Mouse (Mus musculus) forebrain, embryonic 12.5 days (tissue): ENCODE measurements around the gene Ap5m1. TPM values are rescaled to one million over a fixed set of nuclear protein-coding genes. Genes with fewer than 3 reads are reported as not detected.
A peak's percentile ranks its signal among the peaks of the same experiment; 100 is the strongest.
"Not testable (repeated sequence)": the region's sequence is repeated elsewhere in the genome, so short reads cannot be mapped to it uniquely, and the experiment has no call there.

ENCODE experiments used
- ATAC-seq: fragments of 200-750 bp; cut with Nextera tagmentation; 2 replicates; pipeline ENCODE4 v1.8.0; 2017; ENCODE audit warnings: moderate TSS enrichment; ENCODE audit not compliant: low FRiP score
- H3K27ac ChIP-seq: fragments of 300-500 bp; sonication (generic); 2 replicates; pipeline ENCODE4 v1.5.1; 2016; ENCODE audit warnings: mild to moderate bottlenecking
- H3K27me3 ChIP-seq: fragments of 300-500 bp; sonication (generic); 2 replicates; pipeline ENCODE4 v1.6.1; 2016; ENCODE audit warnings: mild to moderate bottlenecking
- H3K36me3 ChIP-seq: fragments of 300-500 bp; sonication (generic); replicated peaks from 2 replicates; pipeline ENCODE4 v1.6.1; 2016; ENCODE audit warnings: mild to moderate bottlenecking
- H3K4me1 ChIP-seq: fragments of 300-500 bp; sonication (generic); 2 replicates; pipeline ENCODE4 v1.6.1; 2016
- H3K4me2 ChIP-seq: fragments of 300-500 bp; sonication (generic); 2 replicates; pipeline ENCODE4 v1.6.1; 2016; ENCODE audit warnings: mild to moderate bottlenecking, moderate library complexity
- H3K4me3 ChIP-seq: fragments of 300-500 bp; sonication (generic); replicated peaks from 2 replicates; pipeline ENCODE4 v1.5.1; 2016; ENCODE audit warnings: mild to moderate bottlenecking
- H3K9ac ChIP-seq: fragments of 300-500 bp; sonication (generic); 2 replicates; pipeline ENCODE4 v1.6.1; 2016; ENCODE audit warnings: mild to moderate bottlenecking
- H3K9me3 ChIP-seq: fragments of 300-500 bp; sonication (generic); 2 replicates; pipeline ENCODE4 v1.6.1; 2016
- WGBS: fragments of 180-500 bp; shearing (Covaris S2); methylation state at CpG from one replicate; pipeline ENCODE4 v1.1.7; 2016; 5-methylcytosine and 5-hydroxymethylcytosine counted together
- polyA plus RNA-seq: library from polyadenylated mRNA; unstranded; fragments of >200 nt; fragmentation: Nextera tagmentation; extraction: Ambion mirVana; gene quantifications from 2 replicates; pipeline ENCODE4 v1.2.1, GENCODE M21; 2016

Ap5m1 gene
- polyA plus RNA-seq, 1 experiment from 2014 or later: 33.4 TPM

DNA sequence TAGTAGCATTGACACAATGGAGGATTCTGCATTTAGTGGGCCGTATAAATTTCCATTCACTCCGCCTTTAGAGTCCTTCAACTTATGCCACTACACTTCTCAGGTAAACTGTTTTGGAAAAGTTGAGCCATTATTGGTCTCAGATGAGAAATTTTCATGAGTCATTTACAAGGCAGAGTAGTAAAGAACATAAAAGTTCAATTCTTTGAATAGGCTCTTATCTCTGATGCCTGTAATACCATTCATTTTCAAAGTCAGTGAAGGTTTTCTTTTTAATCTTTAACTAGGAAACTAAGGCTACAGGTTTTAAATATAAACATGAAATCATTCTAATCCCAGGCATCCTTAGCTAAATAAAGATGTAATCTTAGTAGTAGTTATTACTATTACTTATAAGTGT, 12.9 kb downstream of the Ap5m1 start:
- Histone ChIP-seq H3K4me2 (no peak overlapping the region), H3K36me3 (peaks cover 16% of the 10 kb centered on the region), H3K27ac (no peak overlapping the region), H3K9me3 (no peaks in the 10 kb centered on the region), H3K4me3 (no peak overlapping the region), H3K27me3 (no peaks in the 10 kb centered on the region), H3K4me1 (no peaks in the 10 kb centered on the region), H3K9ac (no peak overlapping the region)
- no peak for ATAC-seq
- WGBS: 95% methylated on average over 2 of the region's 2 CpGs

DNA sequence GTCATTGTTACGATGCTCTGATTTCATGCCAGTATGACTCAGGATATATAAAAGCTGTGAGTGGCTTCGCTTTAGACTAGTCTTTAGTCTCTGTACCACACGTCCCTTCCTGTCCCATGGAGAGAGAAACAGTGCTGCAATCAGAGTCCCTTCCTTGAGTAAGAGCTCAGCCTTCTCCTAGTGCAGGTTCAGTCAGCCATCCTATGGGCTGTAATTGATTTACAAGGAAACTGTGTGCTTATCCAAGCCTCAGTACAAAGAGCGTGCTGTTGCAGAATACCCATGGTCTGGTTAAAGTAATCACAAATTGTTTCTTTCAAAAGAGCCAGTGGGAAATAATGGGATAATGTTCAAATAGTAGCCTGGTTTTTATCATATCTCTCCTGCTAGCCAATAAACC, 20.6 kb downstream of the Ap5m1 start:
- no peak overlapping the region for H3K27ac ChIP-seq

DNA sequence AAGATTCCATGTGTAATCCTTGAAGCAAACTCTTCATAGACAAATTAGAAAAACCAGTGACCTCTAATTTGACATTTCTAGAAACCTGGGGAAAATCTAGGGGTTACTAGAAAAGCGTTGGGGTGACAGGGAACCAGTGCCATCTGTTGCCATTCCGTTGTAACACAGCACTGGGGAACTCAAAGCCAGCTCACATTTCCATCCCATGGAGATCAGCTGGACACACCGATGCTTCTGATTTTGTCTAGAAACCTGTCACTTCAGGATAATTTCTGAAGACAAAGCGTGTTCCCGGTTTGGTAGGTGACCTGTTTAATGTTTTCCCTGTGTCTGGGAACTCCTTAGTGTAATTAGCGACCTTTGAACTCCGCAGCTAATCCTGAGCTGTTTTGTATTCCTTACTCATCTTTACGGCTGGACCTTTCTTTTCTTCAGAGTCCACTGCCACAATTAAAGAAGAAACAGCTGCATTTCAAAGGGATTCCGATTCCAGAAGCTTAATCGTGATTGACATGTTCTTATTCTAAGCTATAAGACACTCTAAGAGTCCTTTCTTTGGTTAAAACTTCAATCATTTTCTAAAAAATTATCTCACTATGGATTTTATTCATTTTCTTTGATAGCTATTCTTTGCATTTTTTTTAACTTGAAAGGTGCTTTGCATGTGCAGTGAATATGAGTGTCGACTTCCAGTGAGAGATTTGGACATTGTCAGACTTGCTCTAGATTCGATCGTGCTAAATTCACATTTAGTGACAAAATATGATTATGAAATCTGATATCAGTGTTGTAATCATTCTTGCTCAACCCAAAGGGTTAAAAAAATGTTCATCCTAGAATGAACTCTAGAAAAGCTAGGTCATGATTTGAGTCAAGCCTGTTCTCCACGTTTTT, 22.5 kb downstream of the Ap5m1 start:
- H3K9ac ChIP-seq: no peak overlapping the region
- no peaks in the 10 kb centered on the region for H3K9me3 ChIP-seq
- peaks cover 9% of the 10 kb centered on the region; the same call in 1 of the 2 replicates for H3K36me3 ChIP-seq
- no peak overlapping the region for H3K4me3 ChIP-seq
- peaks cover 27% of the 10 kb centered on the region for H3K4me1 ChIP-seq
- no peak overlapping the region for H3K4me2 ChIP-seq
- no peaks in the 10 kb centered on the region for H3K27me3 ChIP-seq
- no peak overlapping the region for H3K27ac ChIP-seq
- no peak for ATAC-seq
- WGBS: 7% methylated on average over 14 of the region's 14 CpGs

More for the DNA sequence above, 20.6 kb downstream of the Ap5m1 start:
- Histone ChIP-seq H3K4me3 (no peak overlapping the region), H3K4me1 (peaks cover 23% of the 10 kb centered on the region), H3K27me3 (no peaks in the 10 kb centered on the region), H3K36me3 (peaks cover 9% of the 10 kb centered on the region; the same call in 1 of the 2 replicates), H3K4me2 (no peak overlapping the region), H3K9ac (no peak overlapping the region), H3K9me3 (no peaks in the 10 kb centered on the region)
- ATAC-seq: no peak
- WGBS: 77% methylated on average over 4 of the region's 4 CpGs

DNA sequence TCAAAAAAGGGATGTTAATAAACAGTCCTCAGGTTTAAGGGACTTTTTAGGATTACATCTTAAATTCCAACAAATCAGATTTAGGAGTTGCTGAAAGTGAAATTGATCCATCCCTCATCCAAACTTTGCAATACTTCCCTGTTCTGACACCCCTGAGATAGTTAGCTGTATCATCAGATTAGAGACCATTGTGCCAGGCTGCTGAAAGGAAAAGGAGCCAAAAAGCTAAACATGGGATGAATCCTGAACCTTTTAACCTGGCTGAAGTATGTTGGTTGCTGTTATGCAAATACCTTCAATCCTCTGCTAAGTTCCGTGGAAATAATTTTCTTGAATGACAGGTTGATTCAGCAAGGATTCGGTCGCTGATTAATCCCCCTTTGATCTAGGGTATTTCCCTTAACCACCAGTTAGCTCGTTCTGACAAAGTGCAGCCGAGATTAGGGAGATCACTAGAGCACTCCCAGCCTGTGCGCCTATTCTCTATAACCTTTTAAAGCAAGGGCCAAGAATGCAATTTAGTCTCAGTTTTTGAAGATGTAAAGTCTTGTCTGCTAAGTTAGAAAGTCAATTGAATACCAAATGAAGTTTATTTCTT, 23.7 kb downstream of the Ap5m1 start:
- Histone ChIP-seq H3K4me1 (peaks cover 27% of the 10 kb centered on the region), H3K27ac (no peak overlapping the region), H3K9me3 (no peaks in the 10 kb centered on the region), H3K4me2 (no peak overlapping the region), H3K36me3 (0 out of 2 replicates have a peak, but pooled peaks cover 3% of the 10 kb centered on the region), H3K27me3 (no peaks in the 10 kb centered on the region), H3K9ac (no peak overlapping the region), H3K4me3 (no peak overlapping the region)
- WGBS: 3% methylated on average over 6 of the region's 6 CpGs
- peak; percentile 65; the same call in 1 of the 2 replicates for ATAC-seq

DNA sequence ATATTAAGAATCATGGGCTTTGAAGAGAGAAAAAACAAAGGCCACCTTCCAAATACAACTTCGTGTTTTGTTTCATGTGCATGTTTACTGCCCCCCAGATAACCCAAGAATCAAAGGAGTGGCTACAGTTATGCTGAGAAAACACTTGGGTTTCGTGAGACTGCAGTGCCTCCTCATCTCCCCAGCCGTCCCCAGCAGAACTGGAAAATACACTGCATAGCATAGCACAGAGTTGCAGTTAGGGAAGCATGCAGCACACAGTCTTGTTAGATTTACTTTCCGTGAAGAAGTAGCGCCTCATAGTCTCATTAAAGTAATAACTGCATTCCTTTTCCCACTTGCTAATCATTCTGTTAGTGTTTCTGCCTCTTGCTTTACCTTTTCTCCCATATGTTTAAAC, 24.2 kb downstream of the Ap5m1 start:
- 0 out of 2 replicates have a peak, but pooled peaks cover 3% of the 10 kb centered on the region for H3K36me3 ChIP-seq
- H3K9me3 ChIP-seq: no peaks in the 10 kb centered on the region
- H3K4me3 ChIP-seq: no peak overlapping the region
- 14% methylated on average over 5 of the region's 5 CpGs for WGBS
- ATAC-seq: no peak
- H3K4me2 ChIP-seq: no peak overlapping the region
- no peak overlapping the region for H3K27ac ChIP-seq
- peaks cover 27% of the 10 kb centered on the region for H3K4me1 ChIP-seq
- no peak overlapping the region for H3K9ac ChIP-seq
- H3K27me3 ChIP-seq: no peaks in the 10 kb centered on the region

DNA sequence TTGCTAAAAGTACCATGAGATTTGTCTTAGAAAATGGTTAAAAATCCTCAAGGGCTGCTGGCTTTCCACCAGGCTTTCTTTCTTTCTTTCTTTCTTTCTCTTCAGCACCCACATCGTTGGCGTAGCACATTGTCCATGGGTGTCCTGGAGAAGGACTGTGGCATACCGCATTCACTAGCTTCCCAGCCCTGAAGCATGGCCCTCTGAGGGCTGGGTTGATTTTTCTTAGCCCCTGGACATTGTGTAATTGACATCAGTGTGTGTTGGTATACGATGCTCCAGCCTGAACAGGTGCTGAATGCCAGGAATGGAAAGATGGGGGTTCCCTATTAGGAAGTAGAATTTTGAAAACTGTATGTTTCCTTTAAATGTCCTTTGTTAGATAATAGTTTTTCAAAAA, 25.4 kb downstream of the Ap5m1 start:
- no peaks in the 10 kb centered on the region for H3K9me3 ChIP-seq
- H3K4me1 ChIP-seq: peaks cover 36% of the 10 kb centered on the region
- H3K4me2 ChIP-seq: no peak overlapping the region
- H3K4me3 ChIP-seq: no peak overlapping the region
- H3K27me3 ChIP-seq: no peaks in the 10 kb centered on the region
- no peak for ATAC-seq
- H3K27ac ChIP-seq: no peak overlapping the region
- H3K36me3 ChIP-seq: 0 out of 2 replicates have a peak, but pooled peaks cover 3% of the 10 kb centered on the region
- 48% methylated on average over 4 of the region's 4 CpGs for WGBS
- H3K9ac ChIP-seq: no peak overlapping the region

DNA sequence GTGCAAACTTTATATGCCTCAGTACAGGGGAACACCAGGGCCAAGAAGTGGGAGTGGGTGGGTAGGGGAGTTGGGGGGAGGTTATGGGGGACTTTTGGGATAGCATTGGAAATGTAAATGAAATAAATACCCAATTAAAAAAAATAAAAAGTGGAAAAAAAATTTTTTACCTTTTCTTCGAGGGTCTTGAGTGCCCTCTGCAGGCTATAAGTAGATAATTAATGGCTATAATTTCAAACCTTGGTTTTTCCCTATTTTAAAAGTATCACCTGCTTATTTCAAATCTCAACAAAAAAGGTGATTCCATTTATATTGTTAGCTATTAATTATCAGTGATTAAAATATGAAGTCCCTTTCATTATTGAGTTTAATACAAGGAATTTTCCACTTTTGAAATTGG, 25.9 kb downstream of the Ap5m1 start:
- 41% methylated on average over 1 of the region's 1 CpGs for WGBS
- not testable (repeated sequence) for H3K9ac ChIP-seq, H3K4me3 ChIP-seq, ATAC-seq, H3K36me3 ChIP-seq, H3K4me2 ChIP-seq, H3K9me3 ChIP-seq, H3K27ac ChIP-seq, H3K27me3 ChIP-seq
- peaks cover 36% of the 10 kb centered on the region for H3K4me1 ChIP-seq

DNA sequence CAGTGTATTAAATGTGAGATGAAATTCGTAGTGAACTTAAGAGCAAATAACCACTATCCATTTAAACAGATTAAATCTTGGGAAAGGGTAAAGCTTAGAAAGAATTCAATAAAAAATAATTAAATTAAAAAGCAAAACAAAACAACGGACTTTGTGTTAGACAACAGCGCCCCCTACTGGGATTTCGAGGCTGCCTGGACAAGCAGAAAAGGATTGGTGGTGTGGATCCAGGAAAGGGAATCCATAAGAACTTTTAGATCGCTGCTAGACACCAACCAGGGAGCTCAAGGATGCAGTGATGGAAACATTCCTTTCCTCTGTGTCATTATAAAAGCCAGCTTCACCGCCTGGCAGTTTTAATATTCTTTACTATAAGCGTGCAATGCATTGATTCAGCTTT, 52.5 kb downstream of the Ap5m1 start:
- Histone ChIP-seq H3K27me3 (no peaks in the 10 kb centered on the region; the same call in 1 of the 2 replicates), H3K9ac (no peak overlapping the region), H3K27ac (no peak overlapping the region), H3K4me2 (no peak overlapping the region), H3K4me1 (no peaks in the 10 kb centered on the region), H3K4me3 (no peak overlapping the region), H3K36me3 (no peaks in the 10 kb centered on the region), H3K9me3 (no peaks in the 10 kb centered on the region)
- ATAC-seq: no peak
- 8% methylated on average over 7 of the region's 7 CpGs for WGBS

DNA sequence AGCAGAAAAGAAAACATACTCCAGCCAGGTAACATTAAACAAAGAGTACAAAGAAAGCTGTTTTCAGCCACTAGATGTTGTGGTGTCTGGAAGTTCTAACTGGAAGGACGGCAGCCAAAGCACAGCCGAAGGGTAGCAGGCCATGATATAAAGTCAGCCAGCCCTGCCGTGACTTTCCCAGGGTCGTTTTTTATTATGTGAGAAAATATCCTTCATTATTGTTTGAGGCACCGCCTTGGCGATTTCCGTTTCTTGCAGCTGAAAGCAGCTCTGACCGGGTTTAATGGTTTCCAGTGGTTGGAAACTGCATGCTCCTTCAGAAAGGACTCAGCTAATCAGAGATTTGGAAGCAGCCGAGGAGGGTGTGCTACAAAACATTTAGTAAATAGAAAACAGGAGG, 55.8 kb downstream of the Ap5m1 start:
- Histone ChIP-seq H3K4me2 (no peak overlapping the region), H3K27ac (no peak overlapping the region), H3K4me1 (no peaks in the 10 kb centered on the region), H3K36me3 (no peaks in the 10 kb centered on the region), H3K27me3 (peaks cover 2% of the 10 kb centered on the region; the same call in 1 of the 2 replicates), H3K9me3 (no peaks in the 10 kb centered on the region), H3K4me3 (no peak overlapping the region), H3K9ac (no peak overlapping the region)
- ATAC-seq: no peak
- 69% methylated on average over 9 of the region's 9 CpGs for WGBS

DNA sequence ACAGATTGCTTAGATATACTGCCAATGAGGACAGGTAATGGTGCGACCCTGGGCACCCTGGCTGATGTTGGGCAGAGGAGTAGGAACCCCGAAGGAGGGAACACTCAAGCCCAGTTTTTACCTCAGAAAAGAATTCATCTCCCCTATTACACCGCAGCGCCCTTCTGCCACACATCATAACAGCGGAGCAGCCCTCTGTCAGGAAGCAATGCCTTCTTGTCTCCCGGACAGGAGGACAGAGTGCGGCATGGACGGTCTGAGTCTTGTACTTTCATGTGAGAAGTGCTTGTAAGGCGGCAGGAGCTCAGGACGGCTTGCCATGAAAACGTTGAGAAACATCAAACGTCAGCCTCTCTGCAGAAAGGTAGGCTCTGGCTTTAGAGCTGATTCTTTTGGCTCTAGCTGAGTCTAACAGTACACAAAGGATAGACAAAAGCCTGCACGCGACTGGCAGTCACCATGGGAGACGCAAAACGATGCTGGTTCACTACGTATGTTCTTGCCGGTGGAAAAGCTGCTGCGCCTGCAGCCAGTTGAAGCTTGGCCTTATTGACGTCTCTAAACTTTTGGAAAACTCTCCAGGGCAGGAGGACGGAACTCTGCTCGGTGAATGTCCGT, 61.4 kb downstream of the Ap5m1 start:
- Histone ChIP-seq H3K4me2 (peak overlapping the region; percentile 47), H3K4me1 (peaks cover 18% of the 10 kb centered on the region), H3K9ac (peak overlapping the region; percentile 49; the same call in 1 of the 2 replicates), H3K36me3 (no peaks in the 10 kb centered on the region), H3K4me3 (peak overlapping the region; percentile 17), H3K9me3 (no peaks in the 10 kb centered on the region), H3K27ac (no peak overlapping the region), H3K27me3 (peaks cover 2% of the 10 kb centered on the region; the same call in 1 of the 2 replicates)
- ATAC-seq: 0 out of 2 replicates have a peak, but pooled peaks have one; percentile 36
- 36% methylated on average over 23 of the region's 23 CpGs for WGBS

DNA sequence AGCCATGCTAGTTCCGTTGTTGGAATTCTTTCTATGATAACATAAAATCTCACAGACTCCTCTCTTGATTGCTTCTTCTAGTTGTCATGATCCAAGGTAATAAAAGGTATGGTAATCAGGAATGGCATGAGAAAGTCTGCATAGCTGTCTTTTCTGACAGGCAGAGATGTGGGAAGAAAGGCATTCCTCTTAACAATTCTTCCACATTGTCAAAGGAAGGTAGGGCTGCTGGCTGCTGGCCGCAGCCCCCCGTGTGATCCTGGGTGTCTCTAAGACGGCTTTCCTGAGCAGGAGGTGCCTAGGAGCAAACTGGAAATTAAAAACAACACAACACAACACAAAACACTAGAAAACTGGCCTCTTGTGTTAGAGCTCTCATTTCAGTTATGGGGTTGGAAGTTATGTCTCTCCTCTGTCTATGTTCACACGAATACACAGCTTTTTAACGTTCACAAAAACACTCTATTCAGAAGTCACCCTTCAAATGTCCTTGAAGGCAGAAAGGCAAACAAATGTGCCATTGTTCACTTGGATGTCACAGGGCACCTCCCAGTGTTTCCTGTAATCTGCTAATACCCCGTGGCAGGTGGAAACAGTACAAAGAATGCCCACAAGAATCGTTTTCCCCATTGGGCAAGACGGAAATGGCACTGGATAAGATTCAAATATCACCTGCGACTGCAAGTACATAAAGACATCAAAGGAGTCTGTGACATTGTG, 62.8 kb downstream of the Ap5m1 start:
- no peak overlapping the region for H3K27ac ChIP-seq
- no peak for ATAC-seq
- H3K9ac ChIP-seq: no peak overlapping the region
- WGBS: 35% methylated on average over 10 of the region's 10 CpGs
- no peaks in the 10 kb centered on the region for H3K36me3 ChIP-seq
- H3K4me1 ChIP-seq: peaks cover 18% of the 10 kb centered on the region
- peaks cover 2% of the 10 kb centered on the region; the same call in 1 of the 2 replicates for H3K27me3 ChIP-seq
- no peak overlapping the region for H3K4me2 ChIP-seq
- H3K9me3 ChIP-seq: no peaks in the 10 kb centered on the region
- H3K4me3 ChIP-seq: no peak overlapping the region

DNA sequence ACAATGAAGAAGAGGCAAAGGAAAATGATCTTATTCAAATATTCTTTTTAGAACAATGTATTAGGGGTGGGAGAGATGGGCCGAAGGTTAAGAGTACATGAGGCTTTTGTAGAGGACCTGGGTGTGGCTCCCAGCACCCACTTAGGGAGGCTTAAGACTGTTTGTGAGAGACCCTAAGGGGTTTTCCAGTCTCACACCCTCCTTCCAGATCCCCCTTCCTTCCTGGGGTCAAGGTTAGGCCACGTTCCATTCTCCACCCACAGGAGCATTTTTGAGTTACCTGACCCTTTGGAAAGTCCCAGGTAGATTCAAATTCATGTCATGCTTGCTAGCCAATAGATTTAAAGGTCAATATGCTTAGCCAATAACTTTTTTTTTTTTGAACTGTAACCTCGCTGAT, 66.5 kb downstream of the Ap5m1 start:
- Histone ChIP-seq H3K36me3 (no peaks in the 10 kb centered on the region), H3K4me3 (no peak overlapping the region), H3K4me1 (peaks cover 14% of the 10 kb centered on the region), H3K27ac (no peak overlapping the region), H3K27me3 (no peaks in the 10 kb centered on the region), H3K9me3 (no peaks in the 10 kb centered on the region), H3K9ac (no peak overlapping the region), H3K4me2 (no peak overlapping the region)
- WGBS: 87% methylated on average over 3 of the region's 3 CpGs
- no peak for ATAC-seq
